Mouse (Mus musculus) monocyte, adult 2 months (primary cell): ENCODE data around the gene Dmrt1.

Experiments
- DNase-seq, 2 experiments: peaks; one replicate each; pipeline ENCODE4 v3.0.0; 2022; ENCODE audit warnings: low spot score in 2 of 2, low read depth in 1 of 2

Dmrt1 gene

GRCm38 (mm10) chr19:25622291-25623251 is 117.2 kb downstream of the Dmrt1 start:
- DNase-seq = no peak

GRCm38 (mm10) chr19:25628490-25628889 is 123.1 kb downstream of the Dmrt1 start:
- DNase-seq = no peak

GRCm38 (mm10) chr19:25635119-25635518 is 129.7 kb downstream of the Dmrt1 start:
- no peak for DNase-seq

GRCm38 (mm10) chr19:25635622-25636244 is 130.3 kb downstream of the Dmrt1 start:
- DNase-seq = no peak

- no peak for DNase-seq
Observed at GRCm38 (mm10) chr19:25638766-25639361, 133.4 kb downstream of the Dmrt1 start.

GRCm38 (mm10) chr19:25641786-25642185 is 136.4 kb downstream of the Dmrt1 start:
- DNase-seq = no peak

- DNase-seq = no peak
Observed at GRCm38 (mm10) chr19:25647136-25647535, 141.7 kb downstream of the Dmrt1 start.

GRCm38 (mm10) chr19:25648701-25649100 is 143.3 kb downstream of the Dmrt1 start:
- no peak for DNase-seq

GRCm38 (mm10) chr19:25650474-25650873 is 145.1 kb downstream of the Dmrt1 start:
- no peak for DNase-seq

GRCm38 (mm10) chr19:25652560-25652959 is 147.1 kb downstream of the Dmrt1 start:
- no peak for DNase-seq
